Comparison of ENCODE assay signal across 8 mouse cellular contexts in the genomic region with DNA sequence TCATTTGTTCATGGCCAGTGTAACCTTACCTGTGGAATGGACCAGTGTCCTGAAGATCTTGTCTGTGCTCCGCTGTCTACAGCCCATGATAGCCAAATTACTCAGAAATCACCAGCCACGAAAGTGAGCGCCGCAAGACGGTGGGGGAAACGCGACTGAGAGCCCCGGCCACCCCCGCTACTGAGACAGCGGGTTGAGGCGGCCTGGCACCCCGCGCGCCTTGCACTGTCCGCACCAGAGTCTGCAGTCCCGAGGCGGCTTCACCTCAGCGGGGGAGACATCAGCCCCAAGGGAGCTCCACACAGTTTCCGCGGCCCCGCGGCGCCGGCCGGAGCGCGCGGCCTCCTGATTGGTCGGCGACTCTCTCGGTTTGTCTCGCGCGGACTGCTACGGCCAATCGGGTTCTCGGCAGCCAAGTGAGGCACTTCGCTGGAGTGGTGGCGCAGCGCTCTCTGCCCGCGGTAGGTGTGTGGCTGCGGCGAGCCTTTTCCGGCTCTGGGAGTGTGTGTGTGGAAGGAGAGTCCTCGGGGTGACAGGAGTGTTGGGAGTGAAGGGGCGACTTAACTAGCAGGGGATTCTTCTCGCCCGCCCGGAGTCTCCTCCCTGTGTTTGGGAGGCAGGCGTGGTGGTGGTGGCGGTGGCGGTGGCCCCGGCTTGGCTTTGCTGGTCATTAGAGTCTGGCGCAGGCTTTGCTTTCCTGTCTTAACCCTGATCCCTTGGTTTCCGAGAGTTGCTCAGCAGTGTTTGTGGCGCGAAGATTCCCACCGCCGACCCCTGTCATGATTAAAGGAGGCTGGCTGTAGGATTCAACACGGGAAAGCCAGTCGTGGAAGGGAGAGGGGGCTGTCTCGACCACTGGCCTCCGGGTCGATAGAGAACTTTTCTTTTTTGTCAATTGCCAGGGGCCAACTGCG. TPM values are rescaled to one million over a fixed set of nuclear protein-coding genes. Genes with fewer than 3 reads are reported as not detected.
A peak's percentile ranks its signal among the peaks of the same experiment; 100 is the strongest.
DNase-seq lines count a peak whose midpoint lies in the region; ATAC-seq lines count a peak whose summit lies in the region.

A gene (minus strand): TSS at position 327 of the 914 bp plus-strand sequence.
A gene (plus strand): TSS at position 415 of the 914 bp plus-strand sequence.

- H3K9ac ChIP-seq in hindbrain, embryonic 11.5 days (ENCODE audit: low read depth, low read length), result peak within 1 kb of the TSS; percentile 74

- no peaks in the 10 kb centered on the region for H3K36me3 ChIP-seq in hindbrain, embryonic 11.5 days (ENCODE audit: control insufficient read depth, insufficient read depth, low read length)

- H3K4me2 ChIP-seq in hindbrain, embryonic 11.5 days (replicated peaks; ENCODE audit: low read depth, low read length), result peak within 1 kb of the TSS; percentile 75

- ATAC-seq in frontal cortex, adult (ENCODE audit: low TSS enrichment), result peak; percentile 100
- peak; percentile 100 for ATAC-seq in hindbrain, embryonic 11.5 days (ENCODE audit: low FRiP score)

- DNase-seq in MN1 (ENCODE audit: low spot score), result peak; percentile 95
- DNase-seq in cerebellum, adult 9-10 months, result peak; percentile 91
- DNase-seq in hindbrain, embryonic 11.5 days (ENCODE audit: low spot score), result peak; percentile 92
- DNase-seq in layer of hippocampus, postnatal 10 days (ENCODE audit: low spot score in 2 of 2), result peak; percentile 88 to 94
- DNase-seq in lung, postnatal 10 days, result peak; percentile 96
- DNase-seq in ovary, postnatal 36 days (ENCODE audit: low spot score), result peak; percentile 96
- peak; percentile 97 for DNase-seq in thymus, postnatal 25 days

- no peaks in the 10 kb centered on the region for H3K9me3 ChIP-seq in hindbrain, embryonic 11.5 days (ENCODE audit: control insufficient read depth, low read length)

- under 1% methylated on average over 64 of the region's 66 CpGs for WGBS in hindbrain, embryonic 11.5 days

- H3K27ac ChIP-seq in hindbrain, embryonic 11.5 days (ENCODE audit: low read depth, low read length), result peak within 1 kb of the TSS; percentile 54

- no peaks in the 10 kb centered on the region for H3K4me1 ChIP-seq in hindbrain, embryonic 11.5 days (replicated peaks; ENCODE audit: control insufficient read depth, insufficient read depth, low read length)

- H3K4me3 ChIP-seq in hindbrain, embryonic 11.5 days (ENCODE audit: low read depth, low read length), result peak within 1 kb of the TSS; percentile 64

- H3K27me3 ChIP-seq in hindbrain, embryonic 11.5 days (ENCODE audit: control insufficient read depth, insufficient read depth, low read length), result no peaks in the 10 kb centered on the region

RNA-seq across cellular contexts. Expression of the first gene that starts in this region (rescaled TPM):
- 9.8 and 10.6 TPM in 2 replicates for polyA plus RNA-seq in hindbrain, embryonic 11.5 days (2014; fragmentation: Nextera tagmentation; extraction: Ambion mirVana)
- 1 to 10 TPM; 5.6 to 6.3 TPM for total RNA-seq in layer of hippocampus, postnatal 10 days (2021)

RNA-seq across cellular contexts. Expression of the second gene that starts in this region (rescaled TPM):
- 47.0 and 47.7 TPM in 2 replicates for polyA plus RNA-seq in hindbrain, embryonic 11.5 days (2014; fragmentation: Nextera tagmentation; extraction: Ambion mirVana)
- 10 to 100 TPM; 17.3 to 25.8 TPM for total RNA-seq in layer of hippocampus, postnatal 10 days (2021)

Comparison
In these comparisons a context has a peak if more than half of its experiments do, and no peak if none do; other contexts are left out.
1. Peak in every context shown above with its lines: DNase-seq, ATAC-seq, H3K4me3 ChIP-seq and H3K27ac ChIP-seq.